Mouse (Mus musculus): ENCODE results near the gene Cobl. TPM values are rescaled to one million over a fixed set of nuclear protein-coding genes. Genes with fewer than 3 reads are reported as not detected.

Gene Cobl
- polyA plus RNA-seq, 1 experiment from 2014 or later: 1.1 TPM

- Histone ChIP-seq H3K4me2 (ENCODE audit: low read depth, severe bottlenecking) (no peak overlapping the region), H3K9me3 (ENCODE audit: control insufficient read depth, low read length) (no peaks in the 10 kb centered on the region), H3K27ac (replicated peaks; ENCODE audit: low read depth, low read length) (no peak overlapping the region), H3K4me1 (ENCODE audit: control insufficient read depth, insufficient read depth, low read length) (no peaks in the 10 kb centered on the region), H3K4me3 (ENCODE audit: low read depth, low read length) (no peak overlapping the region), H3K9ac (ENCODE audit: low read length) (no peak overlapping the region), H3K36me3 (ENCODE audit: control insufficient read depth, insufficient read depth, low read length) (no peaks in the 10 kb centered on the region), H3K27me3 (ENCODE audit: control insufficient read depth, insufficient read depth, low read length) (no peaks in the 10 kb centered on the region)
- 92% methylated on average over 5 of the region's 5 CpGs for WGBS
- no peak for ATAC-seq (ENCODE audit: insufficient number of reproducible peaks, low FRiP score, low TSS enrichment, low read depth)
- no peak for DNase-seq (ENCODE audit: low spot score)
Observed at GRCm38 (mm10) chr11:12257324-12258118, 207.2 kb downstream of the Cobl start.

- Histone ChIP-seq H3K9ac (ENCODE audit: low read length) (no peak overlapping the region), H3K27ac (replicated peaks; ENCODE audit: low read depth, low read length) (no peak overlapping the region), H3K9me3 (ENCODE audit: control insufficient read depth, low read length) (no peaks in the 10 kb centered on the region), H3K4me2 (ENCODE audit: low read depth, severe bottlenecking) (no peak overlapping the region), H3K4me1 (ENCODE audit: control insufficient read depth, insufficient read depth, low read length) (no peaks in the 10 kb centered on the region), H3K4me3 (ENCODE audit: low read depth, low read length) (no peak overlapping the region), H3K36me3 (ENCODE audit: control insufficient read depth, insufficient read depth, low read length) (no peaks in the 10 kb centered on the region), H3K27me3 (ENCODE audit: control insufficient read depth, insufficient read depth, low read length) (no peaks in the 10 kb centered on the region)
- ATAC-seq (ENCODE audit: insufficient number of reproducible peaks, low FRiP score, low TSS enrichment, low read depth) (no peak), DNase-seq (ENCODE audit: low spot score) (no peak)
- WGBS: 87% methylated on average over 4 of the region's 4 CpGs
Observed at GRCm38 (mm10) chr11:12245327-12245915, 219.3 kb downstream of the Cobl start.

- DNase-seq (ENCODE audit: low spot score) (no peak), ATAC-seq (ENCODE audit: insufficient number of reproducible peaks, low FRiP score, low TSS enrichment, low read depth) (no peak)
- H3K27ac ChIP-seq (replicated peaks; ENCODE audit: low read depth, low read length): no peak overlapping the region
- no peak overlapping the region for H3K4me3 ChIP-seq (ENCODE audit: low read depth, low read length)
- no peak overlapping the region for H3K4me2 ChIP-seq (ENCODE audit: low read depth, severe bottlenecking)
- H3K9me3 ChIP-seq (ENCODE audit: control insufficient read depth, low read length): no peaks in the 10 kb centered on the region
- H3K36me3 ChIP-seq (ENCODE audit: control insufficient read depth, insufficient read depth, low read length): no peaks in the 10 kb centered on the region
- 76% methylated on average over 1 of the region's 1 CpGs for WGBS
- no peak overlapping the region for H3K9ac ChIP-seq (ENCODE audit: low read length)
- H3K27me3 ChIP-seq (ENCODE audit: control insufficient read depth, insufficient read depth, low read length): no peaks in the 10 kb centered on the region
- no peaks in the 10 kb centered on the region for H3K4me1 ChIP-seq (ENCODE audit: control insufficient read depth, insufficient read depth, low read length)
Observed at GRCm38 (mm10) chr11:12236341-12236740, 228.4 kb downstream of the Cobl start.

- Histone ChIP-seq H3K9ac (ENCODE audit: low read length) (no peak overlapping the region), H3K36me3 (ENCODE audit: control insufficient read depth, insufficient read depth, low read length) (no peaks in the 10 kb centered on the region), H3K4me2 (ENCODE audit: low read depth, severe bottlenecking) (no peak overlapping the region), H3K4me1 (ENCODE audit: control insufficient read depth, insufficient read depth, low read length) (no peaks in the 10 kb centered on the region), H3K27me3 (ENCODE audit: control insufficient read depth, insufficient read depth, low read length) (no peaks in the 10 kb centered on the region), H3K9me3 (ENCODE audit: control insufficient read depth, low read length) (no peaks in the 10 kb centered on the region), H3K27ac (replicated peaks; ENCODE audit: low read depth, low read length) (no peak overlapping the region), H3K4me3 (ENCODE audit: low read depth, low read length) (no peak overlapping the region)
- WGBS: 89% methylated on average over 4 of the region's 4 CpGs
- DNase-seq (ENCODE audit: low spot score) (no peak), ATAC-seq (ENCODE audit: insufficient number of reproducible peaks, low FRiP score, low TSS enrichment, low read depth) (no peak)
Observed at GRCm38 (mm10) chr11:12234876-12235275, 229.9 kb downstream of the Cobl start.

- H3K4me1 ChIP-seq (ENCODE audit: control insufficient read depth, insufficient read depth, low read length): no peaks in the 10 kb centered on the region
- no peak overlapping the region for H3K9ac ChIP-seq (ENCODE audit: low read length)
- H3K36me3 ChIP-seq (ENCODE audit: control insufficient read depth, insufficient read depth, low read length): no peaks in the 10 kb centered on the region
- no peak for ATAC-seq (ENCODE audit: insufficient number of reproducible peaks, low FRiP score, low TSS enrichment, low read depth)
- H3K4me2 ChIP-seq (ENCODE audit: low read depth, severe bottlenecking): no peak overlapping the region
- 82% methylated on average over 1 of the region's 1 CpGs for WGBS
- H3K27me3 ChIP-seq (ENCODE audit: control insufficient read depth, insufficient read depth, low read length): no peaks in the 10 kb centered on the region
- H3K27ac ChIP-seq (replicated peaks; ENCODE audit: low read depth, low read length): no peak overlapping the region
- H3K4me3 ChIP-seq (ENCODE audit: low read depth, low read length): no peak overlapping the region
- DNase-seq (ENCODE audit: low spot score): no peak
- H3K9me3 ChIP-seq (ENCODE audit: control insufficient read depth, low read length): no peaks in the 10 kb centered on the region
Observed at GRCm38 (mm10) chr11:12234126-12234525, 230.6 kb downstream of the Cobl start.

GRCm38 (mm10) chr11:12232743-12233125 lies 232.0 kb downstream of the Cobl start:
- Histone ChIP-seq H3K27me3 (ENCODE audit: control insufficient read depth, insufficient read depth, low read length) (no peaks in the 10 kb centered on the region), H3K4me2 (ENCODE audit: low read depth, severe bottlenecking) (no peak overlapping the region), H3K4me3 (ENCODE audit: low read depth, low read length) (no peak overlapping the region), H3K27ac (replicated peaks; ENCODE audit: low read depth, low read length) (no peak overlapping the region), H3K36me3 (ENCODE audit: control insufficient read depth, insufficient read depth, low read length) (no peaks in the 10 kb centered on the region), H3K9ac (ENCODE audit: low read length) (no peak overlapping the region), H3K9me3 (ENCODE audit: control insufficient read depth, low read length) (no peaks in the 10 kb centered on the region), H3K4me1 (ENCODE audit: control insufficient read depth, insufficient read depth, low read length) (no peaks in the 10 kb centered on the region)
- WGBS: 84% methylated on average over 3 of the region's 3 CpGs
- DNase-seq (ENCODE audit: low spot score) (no peak), ATAC-seq (ENCODE audit: insufficient number of reproducible peaks, low FRiP score, low TSS enrichment, low read depth) (no peak)

- Histone ChIP-seq H3K4me3 (ENCODE audit: low read depth, low read length) (no peak overlapping the region), H3K9ac (ENCODE audit: low read length) (no peak overlapping the region), H3K36me3 (ENCODE audit: control insufficient read depth, insufficient read depth, low read length) (no peaks in the 10 kb centered on the region), H3K4me2 (ENCODE audit: low read depth, severe bottlenecking) (no peak overlapping the region), H3K27me3 (ENCODE audit: control insufficient read depth, insufficient read depth, low read length) (no peaks in the 10 kb centered on the region), H3K4me1 (ENCODE audit: control insufficient read depth, insufficient read depth, low read length) (no peaks in the 10 kb centered on the region), H3K27ac (replicated peaks; ENCODE audit: low read depth, low read length) (no peak overlapping the region), H3K9me3 (ENCODE audit: control insufficient read depth, low read length) (no peaks in the 10 kb centered on the region)
- DNase-seq (ENCODE audit: low spot score): no peak
- no peak for ATAC-seq (ENCODE audit: insufficient number of reproducible peaks, low FRiP score, low TSS enrichment, low read depth)
- whole genome bisulfite sequencing: 91% methylated on average over 10 of the region's 10 CpGs
Observed at GRCm38 (mm10) chr11:12232041-12232742, 232.6 kb downstream of the Cobl start.

- DNase-seq (ENCODE audit: low spot score): no peak
Observed at GRCm38 (mm10) chr11:12231481-12232035, 233.2 kb downstream of the Cobl start.

More at GRCm38 (mm10) chr11:12231481-12232035, 233.2 kb downstream of the Cobl start:
- no peak overlapping the region for H3K9ac ChIP-seq (ENCODE audit: low read length)
- 78% methylated on average over 6 of the region's 6 CpGs for WGBS
- no peaks in the 10 kb centered on the region for H3K27me3 ChIP-seq (ENCODE audit: control insufficient read depth, insufficient read depth, low read length)
- no peak overlapping the region for H3K27ac ChIP-seq (replicated peaks; ENCODE audit: low read depth, low read length)
- ATAC-seq (ENCODE audit: insufficient number of reproducible peaks, low FRiP score, low TSS enrichment, low read depth): no peak
- H3K36me3 ChIP-seq (ENCODE audit: control insufficient read depth, insufficient read depth, low read length): no peaks in the 10 kb centered on the region
- no peak overlapping the region for H3K4me2 ChIP-seq (ENCODE audit: low read depth, severe bottlenecking)
- no peak overlapping the region for H3K4me3 ChIP-seq (ENCODE audit: low read depth, low read length)
- no peaks in the 10 kb centered on the region for H3K9me3 ChIP-seq (ENCODE audit: control insufficient read depth, low read length)
- no peaks in the 10 kb centered on the region for H3K4me1 ChIP-seq (ENCODE audit: control insufficient read depth, insufficient read depth, low read length)

Measured in limb, embryonic 11.5 days (tissue).